Mouse (Mus musculus) liver, postnatal 0 days (tissue): ENCODE results near the gene Tbccd1. TPM values are rescaled to one million over a fixed set of nuclear protein-coding genes. Genes with fewer than 3 reads are reported as not detected.

Experiments
- ATAC-seq: fragments of 200-750 bp; cut with Nextera tagmentation; 2 replicates; pipeline ENCODE4 v1.8.0; 2017; ENCODE audit warnings: mild to moderate bottlenecking, moderate library complexity
- DNase-seq: peaks from one replicate; pipeline ENCODE4 v3.0.0-alpha.2; 2016
- H3K27ac ChIP-seq: fragments of 300-500 bp; sonication (generic); 2 replicates; pipeline ENCODE4 v1.5.1; 2014; ENCODE audit warnings: antibody characterized with exemption, moderate library complexity, mild to moderate bottlenecking, low read depth
- H3K27me3 ChIP-seq: fragments of 300-500 bp; sonication (generic); 2 replicates; pipeline ENCODE4 v1.6.1; 2014; ENCODE audit warnings: low read length, control low read depth, mixed read lengths; ENCODE audit not compliant: insufficient read depth
- H3K36me3 ChIP-seq: fragments of 300-500 bp; sonication (generic); replicated peaks from 2 replicates; pipeline ENCODE4 v1.6.1; 2014; ENCODE audit warnings: mild to moderate bottlenecking, control low read depth, low read length, moderate library complexity, mixed read lengths; ENCODE audit not compliant: insufficient read depth
- H3K4me1 ChIP-seq: fragments of 300-500 bp; sonication (generic); 2 replicates; pipeline ENCODE4 v1.6.1; 2014; ENCODE audit warnings: antibody characterized with exemption, mild to moderate bottlenecking, control low read depth; ENCODE audit not compliant: insufficient read depth
- H3K4me2 ChIP-seq: fragments of 300-500 bp; sonication (generic); 2 replicates; pipeline ENCODE4 v1.6.1; 2014; ENCODE audit warnings: low read depth, mild to moderate bottlenecking, low read length, moderate library complexity, mixed read lengths
- H3K4me3 ChIP-seq: fragments of 300-500 bp; sonication (generic); 2 replicates; pipeline ENCODE4 v1.5.1; 2014; ENCODE audit warnings: low read depth, low read length
- H3K9ac ChIP-seq: fragments of 300-500 bp; sonication (generic); replicated peaks from 2 replicates; pipeline ENCODE4 v1.6.1; 2014; ENCODE audit warnings: mild to moderate bottlenecking, moderate library complexity
- H3K9me3 ChIP-seq: fragments of 300-500 bp; sonication (generic); 2 replicates; pipeline ENCODE4 v1.6.1; 2016; ENCODE audit warnings: mild to moderate bottlenecking, control low read depth, low read length, mixed read lengths
- CTCF ChIP-seq: sonication (generic); IDR thresholded peaks from 2 replicates; pipeline ENCODE4 v1.5.1; 2016; ENCODE audit warnings: antibody characterized with exemption, low read depth
- EP300 ChIP-seq: IDR thresholded peaks from 2 replicates; pipeline ENCODE4 v1.6.1; 2016; ENCODE audit warnings: antibody characterized with exemption, low read depth, mild to moderate bottlenecking
- WGBS: fragments of 180-500 bp; shearing (Covaris S2); extraction: QIAGEN DNeasy Blood & Tissue Kit; methylation state at CpG from one replicate; pipeline ENCODE4 v1.1.7; 2014; ENCODE audit not compliant: insufficient replicate concordance; 5-methylcytosine and 5-hydroxymethylcytosine counted together
- polyA plus RNA-seq: library from polyadenylated mRNA; unstranded; fragments of >200 nt; fragmentation: Nextera tagmentation; extraction: Ambion mirVana; gene quantifications from 2 replicates; pipeline ENCODE4 v1.2.1, GENCODE M21; 2015

Tbccd1 gene
- polyA plus RNA-seq, 1 experiment from 2014 or later: 14.6 TPM

DNA sequence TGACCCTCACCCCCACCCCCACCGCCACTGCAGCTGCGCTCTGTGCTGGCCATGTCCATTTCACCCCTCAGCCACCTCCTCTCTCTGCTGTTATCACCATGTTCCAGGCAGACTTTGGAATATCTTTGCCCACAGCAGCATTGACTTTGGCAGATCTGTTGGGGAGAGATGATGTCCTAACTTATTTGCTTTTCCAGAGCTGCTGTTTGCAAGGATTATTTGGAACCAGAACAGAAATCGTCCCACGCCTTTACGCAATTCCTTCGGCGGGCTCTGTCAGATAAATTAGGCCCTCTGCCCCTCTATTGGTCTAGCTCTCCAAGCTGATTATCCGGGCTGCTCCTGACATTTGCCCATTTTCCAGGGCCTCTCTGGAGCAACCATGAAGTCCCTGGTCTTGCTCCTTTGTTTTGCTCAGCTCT lies 34.3 kb upstream of the Tbccd1 start:
- Histone ChIP-seq H3K9ac (peak overlapping the region; percentile 57), H3K4me2 (peak overlapping the region; percentile 55), H3K4me1 (peaks cover 15% of the 10 kb centered on the region), H3K27ac (peak overlapping the region; percentile 98), H3K36me3 (no peaks in the 10 kb centered on the region; the same call in 1 of the 2 replicates), H3K9me3 (no peaks in the 10 kb centered on the region), H3K4me3 (peak overlapping the region; percentile 34), H3K27me3 (no peaks in the 10 kb centered on the region)
- DNase-seq (peak; percentile 73), ATAC-seq (peak; percentile 79)
- TF ChIP-seq EP300: peak; percentile 89
- no peak for TF ChIP-seq CTCF
- WGBS: 57% methylated on average over 8 of the region's 8 CpGs

DNA sequence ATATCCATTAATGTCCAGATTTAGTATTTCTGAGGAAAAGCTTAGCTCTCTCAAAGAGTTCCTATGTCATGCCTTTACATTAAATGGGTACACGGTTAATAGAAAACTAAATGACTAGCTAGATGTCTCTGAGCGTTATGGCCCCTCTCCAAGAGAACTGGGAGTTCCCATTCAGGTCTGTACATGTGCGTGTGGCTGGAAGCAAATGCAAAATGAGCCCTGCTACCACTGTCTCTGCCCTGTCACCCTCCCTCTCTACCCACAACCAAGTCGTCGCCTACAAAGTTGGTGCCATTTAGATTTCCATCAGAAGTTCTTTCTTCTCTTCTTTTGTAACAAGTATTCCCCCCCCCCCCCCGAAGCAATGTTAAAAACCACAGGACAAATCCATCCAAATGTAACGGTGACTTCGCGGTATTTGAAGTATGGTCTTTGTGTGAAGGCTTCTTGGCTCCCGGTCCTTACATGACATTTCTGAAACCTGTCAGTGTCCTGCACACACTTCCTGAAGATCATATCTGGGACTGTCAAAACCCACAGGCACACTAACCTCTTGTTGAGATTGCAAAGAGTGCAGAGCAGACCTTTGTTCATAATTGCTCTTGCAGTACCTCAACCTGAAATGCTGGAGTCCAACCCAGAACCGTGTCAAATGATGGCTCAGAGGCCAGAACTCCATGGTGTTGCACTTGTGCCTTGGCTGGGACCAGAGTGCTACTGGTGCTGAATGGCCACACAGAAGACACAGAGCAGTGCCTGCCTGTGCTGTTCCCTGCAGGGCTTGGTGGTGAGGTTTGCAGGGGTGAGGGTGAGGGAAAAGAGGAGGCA lies 33.4 kb upstream of the Tbccd1 start, which contains the start of gene Ahsg:
Ahsg (plus strand) TSS at position 595 of the 828 bp plus-strand sequence.
- Histone ChIP-seq H3K27me3 (no peaks in the 10 kb centered on the region), H3K36me3 (no peaks in the 10 kb centered on the region; the same call in 1 of the 2 replicates), H3K9me3 (no peaks in the 10 kb centered on the region), H3K9ac (peak within 1 kb of the TSS; percentile 57), H3K4me2 (peak within 1 kb of the TSS; percentile 55), H3K4me1 (peaks cover 17% of the 10 kb centered on the region), H3K4me3 (peak within 1 kb of the TSS; percentile 34), H3K27ac (peak within 1 kb of the TSS; percentile 98)
- ATAC-seq (peak; percentile 9), DNase-seq (no peak)
- TF ChIP-seq CTCF (no peak), EP300 (no peak)
- WGBS: 33% methylated on average over 11 of the region's 11 CpGs

DNA sequence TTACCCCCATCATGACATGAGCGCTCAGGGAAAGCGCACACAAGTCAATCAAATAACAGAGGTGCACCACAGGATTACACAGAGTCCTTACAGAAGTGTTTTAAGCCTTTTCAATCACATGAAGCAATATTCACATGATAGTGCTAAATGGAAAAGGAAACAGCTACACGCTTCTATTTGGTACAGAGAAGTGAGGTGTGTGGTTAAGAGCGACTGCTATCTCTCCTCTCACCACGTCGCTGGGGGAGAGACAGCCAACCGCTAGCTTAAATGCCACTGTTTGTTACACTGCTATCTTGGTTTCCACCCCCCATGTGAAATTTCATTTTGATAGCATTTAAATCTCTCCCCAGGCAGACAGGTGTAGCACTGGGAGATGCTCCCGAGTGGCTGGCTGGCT lies 32.2 kb upstream of the Tbccd1 start:
- DNase-seq: no peak
- Histone ChIP-seq H3K4me2 (no peak overlapping the region), H3K9me3 (no peaks in the 10 kb centered on the region), H3K9ac (peak overlapping the region; percentile 47; the same call in 1 of the 2 replicates), H3K4me3 (no peak overlapping the region), H3K4me1 (peaks cover 23% of the 10 kb centered on the region), H3K27ac (peak overlapping the region; percentile 98), H3K27me3 (no peaks in the 10 kb centered on the region), H3K36me3 (no peaks in the 10 kb centered on the region)
- no peak for ATAC-seq
- TF ChIP-seq EP300 (no peak), CTCF (no peak)
- WGBS: 61% methylated on average over 8 of the region's 8 CpGs

DNA sequence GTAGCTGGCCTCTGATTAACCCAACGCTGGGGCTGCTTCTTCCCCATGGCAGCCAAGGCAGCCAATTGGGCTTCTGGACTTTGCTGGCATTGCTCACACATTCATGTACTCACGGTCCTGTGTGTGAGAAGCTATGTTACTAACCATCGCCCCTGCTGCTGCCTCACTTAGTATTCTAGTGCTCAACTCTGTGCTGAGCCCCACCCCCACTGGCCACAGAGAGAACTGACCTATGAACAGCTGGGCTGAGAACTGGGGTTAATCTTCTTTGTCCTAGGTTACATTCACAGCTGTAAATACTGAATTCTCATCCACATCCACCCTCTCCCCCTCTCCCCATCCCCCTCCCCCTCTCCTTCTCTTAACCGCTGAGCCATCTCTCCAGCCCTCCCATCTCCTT lies 31.4 kb upstream of the Tbccd1 start:
- no peak overlapping the region for H3K9ac ChIP-seq
- H3K9me3 ChIP-seq: no peaks in the 10 kb centered on the region
- no peak for ATAC-seq
- H3K4me3 ChIP-seq: no peak overlapping the region
- H3K27ac ChIP-seq: peak overlapping the region; percentile 98
- DNase-seq: no peak
- H3K36me3 ChIP-seq: no peaks in the 10 kb centered on the region
- H3K4me2 ChIP-seq: no peak overlapping the region
- 63% methylated on average over 4 of the region's 4 CpGs for WGBS
- TF ChIP-seq EP300 (no peak), CTCF (no peak)
- no peaks in the 10 kb centered on the region for H3K27me3 ChIP-seq
- H3K4me1 ChIP-seq: peaks cover 25% of the 10 kb centered on the region

DNA sequence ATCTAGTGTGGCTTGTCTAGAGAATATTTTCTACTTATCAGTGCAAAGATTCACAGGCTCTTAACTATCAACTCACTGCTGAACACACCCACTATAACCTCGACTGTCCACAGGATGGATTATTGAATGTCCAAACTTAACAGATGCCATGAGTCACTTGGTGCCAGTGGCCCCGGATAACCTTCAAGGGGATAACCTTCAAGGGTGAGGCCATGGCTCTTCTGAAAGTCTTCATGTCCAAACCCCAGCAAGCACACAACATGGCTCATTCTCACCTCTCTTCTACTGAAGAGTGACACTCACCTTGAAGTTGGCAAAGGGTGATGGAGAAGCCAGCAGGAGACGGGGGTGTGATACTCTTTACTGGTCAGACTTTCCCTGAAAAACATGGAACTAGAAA lies 29.3 kb upstream of the Tbccd1 start:
- Histone ChIP-seq H3K9ac (peak overlapping the region; percentile 30; the same call in 1 of the 2 replicates), H3K4me1 (peaks cover 38% of the 10 kb centered on the region), H3K36me3 (no peaks in the 10 kb centered on the region), H3K27me3 (no peaks in the 10 kb centered on the region), H3K4me2 (peak overlapping the region; percentile 38), H3K4me3 (no peak overlapping the region), H3K27ac (peak overlapping the region; percentile 98), H3K9me3 (no peaks in the 10 kb centered on the region)
- 46% methylated on average over 3 of the region's 3 CpGs for WGBS
- ATAC-seq (peak; percentile 52), DNase-seq (peak; percentile 37)
- TF ChIP-seq EP300: no peak
- no peak for TF ChIP-seq CTCF

DNA sequence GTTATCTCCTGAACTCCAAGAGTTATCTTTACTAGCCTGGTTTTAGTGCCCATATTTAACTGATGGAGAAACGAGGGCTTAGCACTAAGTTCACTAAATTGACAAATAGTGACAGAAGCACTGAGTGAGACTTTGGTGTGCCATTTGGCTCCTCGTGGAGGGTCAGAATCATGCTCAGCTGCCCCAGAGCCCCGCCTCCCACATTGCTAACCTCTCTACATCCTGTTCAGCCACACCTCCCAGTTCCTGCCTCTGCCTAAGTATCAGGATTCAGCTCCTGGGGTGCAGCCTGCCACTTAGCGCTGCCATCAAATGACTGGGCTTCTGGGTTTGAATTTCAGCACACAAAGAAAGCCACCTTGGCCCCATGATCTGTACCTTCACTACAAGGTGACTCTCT lies 27.9 kb upstream of the Tbccd1 start:
- peak; percentile 53 for DNase-seq
- Histone ChIP-seq H3K9ac (0 out of 2 replicates have a peak overlapping the region, but pooled peaks have one; percentile 11), H3K27ac (peak overlapping the region; percentile 98)

More for the DNA sequence above, 27.9 kb upstream of the Tbccd1 start:
- H3K4me2 ChIP-seq: peak overlapping the region; percentile 22; the same call in 1 of the 2 replicates
- no peaks in the 10 kb centered on the region for H3K36me3 ChIP-seq
- 20% methylated on average over 4 of the region's 4 CpGs for WGBS
- H3K9me3 ChIP-seq: no peaks in the 10 kb centered on the region
- peaks cover 37% of the 10 kb centered on the region for H3K4me1 ChIP-seq
- no peaks in the 10 kb centered on the region for H3K27me3 ChIP-seq
- H3K4me3 ChIP-seq: no peak overlapping the region
- TF ChIP-seq EP300 (no peak), CTCF (no peak)
- peak; percentile 18; the same call in 1 of the 2 replicates for ATAC-seq
